Mouse (Mus musculus): ENCODE measurements around the gene Tstd3. TPM values are rescaled to one million over a fixed set of nuclear protein-coding genes. Genes with fewer than 3 reads are reported as not detected.

Tstd3 gene
- polyA plus RNA-seq, 1 experiment: 0.88 TPM

- H3K36me3 ChIP-seq (ENCODE audit: control insufficient read depth, insufficient read depth, low read length): 0 out of 2 replicates have a peak, but pooled peaks cover 3% of the 10 kb centered on the region
- no peak for DNase-seq
- no peaks in the 10 kb centered on the region for H3K4me1 ChIP-seq (replicated peaks; ENCODE audit: control insufficient read depth, insufficient read depth, low read length)
- no peak for TF ChIP-seq CTCF (IDR thresholded peaks at IDR 0.05; ENCODE audit: borderline replicate concordance, control insufficient read depth, extremely low read depth, insufficient read depth, low read length, poor library complexity)
- no peak for TF ChIP-seq POLR2A (IDR thresholded peaks at IDR 0.05; ENCODE audit: control insufficient read depth, extremely low read depth, insufficient read depth, low read length, poor library complexity)
- H3K27me3 ChIP-seq (ENCODE audit: control insufficient read depth, insufficient read depth, low read length): no peaks in the 10 kb centered on the region
- 94% methylated on average over 3 of the region's 3 CpGs for WGBS
- no peak overlapping the region for H3K4me3 ChIP-seq (ENCODE audit: control insufficient read depth, insufficient read depth, low read length)
- H3K27ac ChIP-seq (ENCODE audit: control insufficient read depth, insufficient read depth, low read length): no peak overlapping the region
These were observed 26.6 kb upstream of the Tstd3 start for GRCm38 (mm10) chr4:21793631-21794030.

DNA sequence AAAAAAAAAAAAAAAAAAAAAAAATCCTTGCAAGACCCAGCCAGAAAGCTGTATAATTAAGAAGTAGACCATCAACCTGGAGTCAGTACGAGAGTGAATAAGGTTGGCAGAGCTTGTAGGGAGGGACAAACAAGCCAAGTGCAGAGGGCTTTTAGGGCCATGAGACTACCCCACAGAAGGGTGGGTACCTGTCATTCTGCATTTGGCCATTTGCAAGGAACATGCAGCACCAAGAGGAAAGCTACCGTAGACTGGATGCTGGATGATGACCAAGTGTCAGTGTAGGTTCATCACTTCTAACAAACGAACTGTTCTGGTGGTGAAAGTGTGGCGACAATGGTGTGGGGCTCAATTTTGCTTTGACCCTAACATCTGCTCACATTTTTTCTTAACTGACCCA is 22.8 kb upstream of the Tstd3 start:
- Histone ChIP-seq H3K27me3 (ENCODE audit: control insufficient read depth, insufficient read depth, low read length) (no peaks in the 10 kb centered on the region), H3K4me1 (replicated peaks; ENCODE audit: control insufficient read depth, insufficient read depth, low read length) (no peaks in the 10 kb centered on the region), H3K27ac (ENCODE audit: control insufficient read depth, insufficient read depth, low read length) (no peak overlapping the region), H3K36me3 (ENCODE audit: control insufficient read depth, insufficient read depth, low read length) (peaks cover 17% of the 10 kb centered on the region), H3K4me3 (ENCODE audit: control insufficient read depth, insufficient read depth, low read length) (no peak overlapping the region)
- DNase-seq: no peak
- 97% methylated on average over 4 of the region's 4 CpGs for WGBS
- TF ChIP-seq POLR2A (IDR thresholded peaks at IDR 0.05; ENCODE audit: control insufficient read depth, extremely low read depth, insufficient read depth, low read length, poor library complexity): no peak
- no peak for TF ChIP-seq CTCF (IDR thresholded peaks at IDR 0.05; ENCODE audit: borderline replicate concordance, control insufficient read depth, extremely low read depth, insufficient read depth, low read length, poor library complexity)

- peaks cover 24% of the 10 kb centered on the region for H3K36me3 ChIP-seq (ENCODE audit: control insufficient read depth, insufficient read depth, low read length)
These were observed 21.9 kb upstream of the Tstd3 start for GRCm38 (mm10) chr4:21788903-21789302.

DNA sequence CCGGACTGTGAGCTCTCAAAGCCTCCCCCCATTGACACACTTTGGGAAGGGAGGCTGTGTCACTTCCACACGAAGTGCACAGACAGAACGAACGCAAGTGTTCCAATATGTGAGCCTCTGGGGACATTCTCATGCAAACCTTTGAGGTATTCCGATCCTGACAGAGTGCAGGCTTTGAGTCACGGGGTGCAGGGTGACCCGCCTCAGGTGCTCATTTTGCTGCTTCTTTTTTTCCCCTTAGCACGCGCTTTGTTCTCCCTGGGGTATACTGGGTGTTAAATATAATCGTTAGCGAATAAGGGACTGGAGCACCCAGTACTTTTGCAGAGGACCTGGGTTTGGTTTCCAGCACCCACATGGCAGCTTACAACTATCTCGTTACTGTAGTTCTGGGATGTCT is 19.3 kb upstream of the Tstd3 start:
- 95% methylated on average over 12 of the region's 12 CpGs for WGBS
- Histone ChIP-seq H3K27me3 (ENCODE audit: control insufficient read depth, insufficient read depth, low read length) (no peaks in the 10 kb centered on the region), H3K27ac (ENCODE audit: control insufficient read depth, insufficient read depth, low read length) (no peak overlapping the region), H3K36me3 (ENCODE audit: control insufficient read depth, insufficient read depth, low read length) (peaks cover 37% of the 10 kb centered on the region), H3K4me1 (replicated peaks; ENCODE audit: control insufficient read depth, insufficient read depth, low read length) (no peaks in the 10 kb centered on the region), H3K4me3 (ENCODE audit: control insufficient read depth, insufficient read depth, low read length) (no peak overlapping the region)
- no peak for TF ChIP-seq POLR2A (IDR thresholded peaks at IDR 0.05; ENCODE audit: control insufficient read depth, extremely low read depth, insufficient read depth, low read length, poor library complexity)
- TF ChIP-seq CTCF (IDR thresholded peaks at IDR 0.05; ENCODE audit: borderline replicate concordance, control insufficient read depth, extremely low read depth, insufficient read depth, low read length, poor library complexity): no peak
- DNase-seq: no peak

More at GRCm38 (mm10) chr4:21788903-21789302, 21.9 kb upstream of the Tstd3 start:
- H3K4me1 ChIP-seq (replicated peaks; ENCODE audit: control insufficient read depth, insufficient read depth, low read length): no peaks in the 10 kb centered on the region
- TF ChIP-seq POLR2A (IDR thresholded peaks at IDR 0.05; ENCODE audit: control insufficient read depth, extremely low read depth, insufficient read depth, low read length, poor library complexity): no peak
- no peak for TF ChIP-seq CTCF (IDR thresholded peaks at IDR 0.05; ENCODE audit: borderline replicate concordance, control insufficient read depth, extremely low read depth, insufficient read depth, low read length, poor library complexity)
- H3K4me3 ChIP-seq (ENCODE audit: control insufficient read depth, insufficient read depth, low read length): no peak overlapping the region
- no peak for DNase-seq
- no peak overlapping the region for H3K27ac ChIP-seq (ENCODE audit: control insufficient read depth, insufficient read depth, low read length)
- no peaks in the 10 kb centered on the region for H3K27me3 ChIP-seq (ENCODE audit: control insufficient read depth, insufficient read depth, low read length)
- 95% methylated on average over 6 of the region's 6 CpGs for WGBS

DNA sequence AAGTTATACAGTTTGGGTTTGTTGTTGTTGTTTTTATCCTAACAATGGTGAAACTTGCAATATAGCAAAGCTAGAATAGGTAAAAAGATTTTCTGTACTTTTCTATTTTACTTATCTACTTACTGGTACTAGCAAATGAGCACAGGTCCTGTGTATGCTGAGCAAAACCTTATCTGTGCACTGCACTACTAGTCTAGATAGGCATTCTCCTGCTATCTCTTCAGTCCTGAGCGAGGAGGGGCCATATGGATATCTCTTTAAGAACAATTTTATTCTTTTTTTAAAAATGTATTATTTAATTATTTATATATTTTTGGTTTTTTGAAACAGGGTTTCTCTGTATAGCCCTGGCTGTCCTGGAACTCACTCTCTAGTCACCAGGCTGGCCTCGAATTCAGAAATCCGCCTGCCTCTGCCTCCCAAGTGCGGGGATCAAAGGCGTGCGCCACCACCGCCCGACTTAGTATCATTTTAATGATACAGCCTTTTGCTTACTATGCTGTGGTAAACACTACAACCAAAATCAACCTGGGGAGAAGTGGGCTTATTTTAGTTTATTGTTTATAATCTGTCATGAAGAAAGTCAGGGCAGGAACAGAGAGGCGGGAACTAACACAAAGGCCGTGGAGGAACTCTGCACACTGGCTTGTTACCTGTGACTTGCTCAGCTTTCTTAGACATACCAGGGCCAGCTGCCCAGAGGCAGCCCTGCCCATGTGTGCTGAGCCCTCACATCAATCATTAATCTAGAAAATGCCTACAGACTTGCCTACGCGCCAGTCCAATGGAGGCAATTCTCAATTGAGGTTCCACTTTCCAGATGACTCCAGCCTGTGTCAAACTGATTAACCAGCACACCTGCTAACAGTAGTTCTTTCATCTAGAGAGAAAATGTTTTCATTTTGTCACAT is 14.1 kb upstream of the Tstd3 start:
- H3K27ac ChIP-seq (ENCODE audit: control insufficient read depth, insufficient read depth, low read length): no peak overlapping the region
- H3K4me1 ChIP-seq (replicated peaks; ENCODE audit: control insufficient read depth, insufficient read depth, low read length): no peaks in the 10 kb centered on the region
- TF ChIP-seq POLR2A (IDR thresholded peaks at IDR 0.05; ENCODE audit: control insufficient read depth, extremely low read depth, insufficient read depth, low read length, poor library complexity) (no peak), CTCF (IDR thresholded peaks at IDR 0.05; ENCODE audit: borderline replicate concordance, control insufficient read depth, extremely low read depth, insufficient read depth, low read length, poor library complexity) (no peak)
- H3K27me3 ChIP-seq (ENCODE audit: control insufficient read depth, insufficient read depth, low read length): no peaks in the 10 kb centered on the region
- 97% methylated on average over 12 of the region's 12 CpGs for WGBS
- H3K4me3 ChIP-seq (ENCODE audit: control insufficient read depth, insufficient read depth, low read length): no peak overlapping the region
- no peak for DNase-seq
- H3K36me3 ChIP-seq (ENCODE audit: control insufficient read depth, insufficient read depth, low read length): peaks cover 32% of the 10 kb centered on the region

DNA sequence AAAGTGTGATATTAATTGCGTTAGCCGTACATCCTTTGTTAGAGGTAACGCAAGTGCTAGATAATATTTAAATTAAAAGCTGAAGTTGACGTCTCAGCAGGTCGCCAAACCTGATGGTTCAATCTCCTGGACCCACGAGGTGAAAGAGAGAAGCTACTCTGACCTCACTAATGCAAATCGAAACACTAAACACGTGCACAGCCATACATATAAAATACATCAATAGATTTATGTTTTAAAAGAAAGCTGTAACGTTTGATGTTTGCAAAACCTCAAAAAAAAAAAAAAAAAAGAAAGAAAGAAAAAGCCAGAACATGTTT is 9.9 kb upstream of the Tstd3 start:
- TF ChIP-seq CTCF (IDR thresholded peaks at IDR 0.05; ENCODE audit: borderline replicate concordance, control insufficient read depth, extremely low read depth, insufficient read depth, low read length, poor library complexity): no peak
- no peak for TF ChIP-seq POLR2A (IDR thresholded peaks at IDR 0.05; ENCODE audit: control insufficient read depth, extremely low read depth, insufficient read depth, low read length, poor library complexity)
- WGBS: under 1% methylated on average over 9 of the region's 9 CpGs
- H3K27ac ChIP-seq (ENCODE audit: control insufficient read depth, insufficient read depth, low read length): no peak overlapping the region
- no peak for DNase-seq
- no peaks in the 10 kb centered on the region; the same call in 1 of the 2 replicates for H3K36me3 ChIP-seq (ENCODE audit: control insufficient read depth, insufficient read depth, low read length)
- no peak overlapping the region for H3K4me3 ChIP-seq (ENCODE audit: control insufficient read depth, insufficient read depth, low read length)
- peaks cover 2% of the 10 kb centered on the region; the same call in 1 of the 2 replicates for H3K4me1 ChIP-seq (replicated peaks; ENCODE audit: control insufficient read depth, insufficient read depth, low read length)
- H3K27me3 ChIP-seq (ENCODE audit: control insufficient read depth, insufficient read depth, low read length): no peaks in the 10 kb centered on the region

All from thymus, adult 2 months (tissue).